Mouse (Mus musculus) hindbrain, embryonic 14.5 days (tissue): ENCODE data around the gene Gcc2. TPM values are rescaled to one million over a fixed set of nuclear protein-coding genes. Genes with fewer than 3 reads are reported as not detected.
"Not testable (repeated sequence)": the region's sequence is repeated elsewhere in the genome, so short reads cannot be mapped to it uniquely, and the experiment has no call there.

Experiments
- ATAC-seq: fragments of 200-750 bp; cut with Nextera tagmentation; 2 replicates; pipeline ENCODE4 v1.8.0; 2017; ENCODE audit warnings: moderate number of reproducible peaks, mild to moderate bottlenecking, moderate TSS enrichment, moderate library complexity; ENCODE audit not compliant: low FRiP score
- DNase-seq: peaks from one replicate; pipeline ENCODE4 v3.0.0-alpha.2; 2015; ENCODE audit warnings: low spot score
- H3K27ac ChIP-seq: fragments of 300-500 bp; sonication (generic); 2 replicates; pipeline ENCODE4 v1.5.1; 2014; ENCODE audit warnings: mild to moderate bottlenecking, moderate library complexity
- H3K27me3 ChIP-seq: fragments of 300-500 bp; sonication (generic); 2 replicates; pipeline ENCODE4 v1.6.1; 2014; ENCODE audit warnings: mild to moderate bottlenecking, low read length, mixed read lengths; ENCODE audit not compliant: control insufficient read depth, insufficient read depth
- H3K36me3 ChIP-seq: fragments of 300-500 bp; sonication (generic); replicated peaks from 2 replicates; pipeline ENCODE4 v1.6.1; 2014; ENCODE audit not compliant: control insufficient read depth, insufficient read depth
- H3K4me1 ChIP-seq: fragments of 300-500 bp; sonication (generic); replicated peaks from 2 replicates; pipeline ENCODE4 v1.6.1; 2014; ENCODE audit warnings: antibody characterized with exemption, low read length, mixed read lengths; ENCODE audit not compliant: control insufficient read depth, insufficient read depth
- H3K4me2 ChIP-seq: fragments of 300-500 bp; sonication (generic); replicated peaks from 2 replicates; pipeline ENCODE4 v1.6.1; 2014; ENCODE audit warnings: mild to moderate bottlenecking, moderate library complexity
- H3K4me3 ChIP-seq: fragments of 300-500 bp; sonication (generic); replicated peaks from 2 replicates; pipeline ENCODE4 v1.5.1; 2014; ENCODE audit warnings: mild to moderate bottlenecking, low read length
- H3K9ac ChIP-seq: fragments of 300-500 bp; sonication (generic); 2 replicates; pipeline ENCODE4 v1.6.1; 2014
- H3K9me3 ChIP-seq: fragments of 300-500 bp; sonication (generic); 2 replicates; pipeline ENCODE4 v1.6.1; 2016; ENCODE audit warnings: low read length; ENCODE audit not compliant: control insufficient read depth
- WGBS: fragments of 180-500 bp; shearing (Covaris S2); extraction: QIAGEN DNeasy Blood & Tissue Kit; methylation state at CpG from one replicate; pipeline ENCODE4 v1.1.7; 2014; 5-methylcytosine and 5-hydroxymethylcytosine counted together
- polyA plus RNA-seq: library from polyadenylated mRNA; unstranded; fragments of >200 nt; fragmentation: Nextera tagmentation; extraction: Ambion mirVana; gene quantifications from 2 replicates; pipeline ENCODE4 v1.2.1, GENCODE M21; 2014

Gcc2 gene
- polyA plus RNA-seq, 1 experiment from 2014 or later, result 78.4 TPM

- H3K27me3 ChIP-seq, H3K4me1 ChIP-seq, H3K36me3 ChIP-seq, H3K27ac ChIP-seq, DNase-seq, ATAC-seq, H3K4me3 ChIP-seq, H3K9ac ChIP-seq, H3K4me2 ChIP-seq: not testable (repeated sequence)
- peaks cover 13% of the 10 kb centered on the region for H3K9me3 ChIP-seq
- WGBS, result 52% methylated on average over 3 of the region's 3 CpGs
Measured at GRCm38 (mm10) chr10:58230021-58230420, 25.3 kb upstream of the Gcc2 start.

- peaks cover 13% of the 10 kb centered on the region for H3K9me3 ChIP-seq
- not testable (repeated sequence) for H3K27me3 ChIP-seq, H3K4me3 ChIP-seq, H3K4me2 ChIP-seq, H3K9ac ChIP-seq, H3K4me1 ChIP-seq, DNase-seq, H3K36me3 ChIP-seq, H3K27ac ChIP-seq
- ATAC-seq, result peak; percentile 47
- 86% methylated on average over 5 of the region's 7 CpGs for WGBS
Measured at GRCm38 (mm10) chr10:58231088-58231487, 24.2 kb upstream of the Gcc2 start.

DNA sequence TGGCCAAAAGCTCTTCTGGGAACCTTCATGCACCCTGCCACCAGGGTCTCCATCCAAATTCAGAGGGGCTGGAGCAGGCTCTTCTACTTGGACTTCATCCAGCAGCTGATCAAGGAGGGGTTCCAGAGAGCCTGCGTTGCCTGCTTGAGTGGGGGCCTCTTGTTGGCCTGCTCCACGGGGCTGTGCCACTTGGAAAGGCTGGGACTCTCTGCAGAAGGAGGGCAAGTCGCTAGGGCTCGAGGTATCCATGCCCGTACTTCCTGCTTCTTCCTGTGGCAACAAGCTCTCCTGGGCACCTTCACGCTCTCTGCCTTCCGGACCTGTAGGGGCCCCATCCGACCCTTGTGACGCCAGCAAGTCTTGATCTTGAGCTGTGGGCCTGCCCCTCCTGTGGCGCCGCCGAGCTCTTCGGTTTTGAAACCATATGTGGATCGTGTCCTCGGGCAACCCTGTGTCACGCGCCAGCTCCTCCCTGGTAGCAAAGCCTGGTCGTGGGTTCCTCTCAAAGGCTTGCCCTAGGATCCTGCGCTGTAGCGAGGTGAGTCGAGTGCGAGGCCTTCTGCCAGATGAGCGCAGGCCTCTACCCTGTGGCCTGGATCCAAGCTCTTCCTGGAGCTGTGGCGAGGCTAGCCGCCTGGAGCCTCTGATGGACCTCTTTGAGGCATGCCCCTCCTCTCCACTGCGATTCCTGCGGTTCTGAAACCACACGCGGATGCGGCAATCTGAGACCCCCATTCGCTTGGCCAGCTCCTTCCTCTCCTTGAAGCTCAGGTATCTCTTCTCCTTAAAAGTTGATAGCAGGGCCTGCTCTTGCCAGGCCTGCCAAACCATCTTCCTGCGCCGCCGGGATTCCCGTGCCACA is 23.3 kb upstream of the Gcc2 start:
- DNase-seq, H3K4me2 ChIP-seq, H3K27me3 ChIP-seq, H3K27ac ChIP-seq, H3K4me1 ChIP-seq, H3K4me3 ChIP-seq, H3K36me3 ChIP-seq, H3K9ac ChIP-seq: not testable (repeated sequence)
- ATAC-seq, result peak; percentile 86
- WGBS, result 89% methylated on average over 31 of the region's 35 CpGs
- peaks cover 13% of the 10 kb centered on the region for H3K9me3 ChIP-seq

DNA sequence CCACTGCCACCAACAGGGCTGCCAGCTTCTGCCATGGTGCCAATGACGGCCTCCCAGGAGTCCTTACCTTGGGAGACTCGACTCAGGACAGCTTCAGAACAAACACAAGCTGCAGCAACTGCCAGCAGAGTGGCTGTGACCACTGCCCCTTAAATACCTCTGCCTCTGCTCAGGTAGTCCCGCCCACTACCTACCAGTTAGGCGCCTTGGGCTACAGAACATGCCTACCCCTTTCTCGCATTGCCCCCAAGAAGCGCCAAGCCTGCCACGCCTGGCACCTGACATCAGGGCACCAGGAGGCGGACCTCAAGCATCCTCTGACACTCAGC is 22.7 kb upstream of the Gcc2 start, which contains the start of gene Duxf3:
Duxf3 (minus strand) TSS at position 35 of the 329 bp plus-strand sequence.
- not testable (repeated sequence) for H3K27me3 ChIP-seq, DNase-seq, H3K4me1 ChIP-seq, H3K36me3 ChIP-seq, H3K4me2 ChIP-seq, H3K27ac ChIP-seq, H3K9ac ChIP-seq, H3K4me3 ChIP-seq
- peaks cover 13% of the 10 kb centered on the region for H3K9me3 ChIP-seq
- peak; percentile 46 for ATAC-seq
- WGBS, result 84% methylated on average over 6 of the region's 8 CpGs

DNA sequence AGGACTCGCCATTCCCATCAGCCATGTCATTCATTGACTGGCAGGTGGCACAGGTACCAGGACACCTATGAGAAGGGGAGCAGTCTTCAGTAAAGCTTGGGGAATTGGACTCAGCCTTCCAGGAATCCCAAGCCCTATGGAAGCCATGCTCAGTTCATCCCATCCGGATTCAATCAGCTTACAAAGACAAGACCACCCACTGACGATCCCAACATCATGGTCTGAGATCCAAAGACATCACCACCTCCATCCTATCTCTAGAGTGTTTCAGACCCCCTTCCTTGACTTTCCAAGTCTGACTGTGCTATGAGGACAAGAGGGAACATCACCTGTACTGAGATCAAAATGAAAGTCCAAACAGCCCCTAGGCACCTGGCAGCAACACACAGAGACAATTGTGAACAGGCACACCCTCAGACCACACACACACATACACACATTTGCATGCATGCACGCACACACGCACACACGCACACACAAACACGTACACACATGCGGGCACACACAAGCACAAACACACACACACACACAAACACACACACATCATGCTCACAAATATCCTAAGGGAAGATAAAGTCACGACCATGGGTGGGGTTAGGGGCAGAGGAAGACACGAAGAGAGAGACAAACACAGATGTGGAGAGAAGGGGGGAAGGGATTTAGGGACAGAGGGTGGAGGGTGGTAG is 22.1 kb upstream of the Gcc2 start:
- peak; percentile 59 for ATAC-seq
- peaks cover 13% of the 10 kb centered on the region for H3K9me3 ChIP-seq
- H3K36me3 ChIP-seq, H3K4me1 ChIP-seq, H3K9ac ChIP-seq, DNase-seq, H3K4me3 ChIP-seq, H3K27me3 ChIP-seq, H3K4me2 ChIP-seq, H3K27ac ChIP-seq: not testable (repeated sequence)
- WGBS, result 85% methylated on average over 9 of the region's 10 CpGs

GRCm38 (mm10) chr10:58233740-58234121 is 21.6 kb upstream of the Gcc2 start:
- ATAC-seq, H3K36me3 ChIP-seq: not testable (repeated sequence)
- peaks cover 13% of the 10 kb centered on the region for H3K9me3 ChIP-seq

GRCm38 (mm10) chr10:58234985-58235384 is 20.3 kb upstream of the Gcc2 start:
- WGBS, result 88% methylated on average over 4 of the region's 4 CpGs
- H3K27me3 ChIP-seq, H3K9ac ChIP-seq, H3K4me3 ChIP-seq, H3K27ac ChIP-seq, H3K4me2 ChIP-seq, H3K4me1 ChIP-seq, H3K36me3 ChIP-seq, DNase-seq, ATAC-seq: not testable (repeated sequence)
- peaks cover 17% of the 10 kb centered on the region for H3K9me3 ChIP-seq

More at GRCm38 (mm10) chr10:58233740-58234121, 21.6 kb upstream of the Gcc2 start:
- H3K4me2 ChIP-seq, H3K4me1 ChIP-seq, H3K27me3 ChIP-seq, DNase-seq, H3K9ac ChIP-seq, H3K4me3 ChIP-seq, H3K27ac ChIP-seq: not testable (repeated sequence)

- H3K9me3 ChIP-seq, result peaks cover 16% of the 10 kb centered on the region
- no peak within 1 kb of the TSS for H3K9ac ChIP-seq
Measured at GRCm38 (mm10) chr10:58236613-58237012, 18.7 kb upstream of the Gcc2 start, which contains the start of gene Gm4981. Gm4981 (minus strand) TSS chr10:58236701.

GRCm38 (mm10) chr10:58238984-58239740 is 16.1 kb upstream of the Gcc2 start:
- not testable (repeated sequence) for DNase-seq, H3K27ac ChIP-seq, H3K9ac ChIP-seq, H3K36me3 ChIP-seq, H3K4me3 ChIP-seq, H3K27me3 ChIP-seq, H3K4me2 ChIP-seq, H3K9me3 ChIP-seq, H3K4me1 ChIP-seq
- peak; percentile 89 for ATAC-seq
- 89% methylated on average over 8 of the region's 8 CpGs for WGBS

More at GRCm38 (mm10) chr10:58236613-58237012, 18.7 kb upstream of the Gcc2 start, which contains the start of gene Gm4981:
- Histone ChIP-seq H3K4me3 (no peak within 1 kb of the TSS), H3K27me3 (no peaks in the 10 kb centered on the region), H3K4me2 (no peak within 1 kb of the TSS), H3K27ac (no peak within 1 kb of the TSS), H3K36me3 (no peaks in the 10 kb centered on the region), H3K4me1 (no peaks in the 10 kb centered on the region)
- WGBS, result 94% methylated on average over 10 of the region's 10 CpGs
- ATAC-seq (no peak), DNase-seq (no peak)
